Mouse (Mus musculus): ENCODE data around the gene Serhl.

- TF ChIP-seq POLR2A (IDR thresholded peaks at IDR 0.05; ENCODE audit: extremely low read depth, insufficient read depth, low read length) = no peak
- TF ChIP-seq CTCF (IDR thresholded peaks at IDR 0.05; ENCODE audit: low read depth, low read length) = no peak
These were observed 18.4 kb upstream of the Serhl start for GRCm38 (mm10) chr15:83070942-83071341.
